Mouse (Mus musculus): ENCODE results near the gene Traf2.

Traf2 gene

DNA sequence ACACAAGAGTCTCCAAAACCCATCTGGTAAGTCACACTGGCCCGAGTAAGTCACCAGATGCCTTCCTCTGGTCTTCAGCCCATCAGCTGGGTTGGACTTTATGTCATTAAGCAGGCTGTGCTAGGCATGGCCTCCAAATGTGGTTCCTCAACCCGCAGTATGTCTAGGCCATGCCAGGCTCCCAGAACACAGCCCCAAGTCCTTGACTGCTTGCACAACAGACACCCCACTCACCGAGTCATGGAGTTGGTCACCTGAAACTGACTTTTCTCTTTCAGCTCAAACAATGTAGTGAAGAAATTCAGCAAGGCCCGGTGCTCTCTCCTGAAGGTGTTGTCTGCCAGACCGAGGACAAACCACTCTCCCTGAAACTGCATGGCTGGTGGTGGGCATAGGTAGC is 53.8 kb downstream of the Traf2 start:
- DNase-seq, result no peak

- no peak for DNase-seq
Observed at GRCm38 (mm10) chr2:25488671-25489068, 58.1 kb downstream of the Traf2 start.

DNA sequence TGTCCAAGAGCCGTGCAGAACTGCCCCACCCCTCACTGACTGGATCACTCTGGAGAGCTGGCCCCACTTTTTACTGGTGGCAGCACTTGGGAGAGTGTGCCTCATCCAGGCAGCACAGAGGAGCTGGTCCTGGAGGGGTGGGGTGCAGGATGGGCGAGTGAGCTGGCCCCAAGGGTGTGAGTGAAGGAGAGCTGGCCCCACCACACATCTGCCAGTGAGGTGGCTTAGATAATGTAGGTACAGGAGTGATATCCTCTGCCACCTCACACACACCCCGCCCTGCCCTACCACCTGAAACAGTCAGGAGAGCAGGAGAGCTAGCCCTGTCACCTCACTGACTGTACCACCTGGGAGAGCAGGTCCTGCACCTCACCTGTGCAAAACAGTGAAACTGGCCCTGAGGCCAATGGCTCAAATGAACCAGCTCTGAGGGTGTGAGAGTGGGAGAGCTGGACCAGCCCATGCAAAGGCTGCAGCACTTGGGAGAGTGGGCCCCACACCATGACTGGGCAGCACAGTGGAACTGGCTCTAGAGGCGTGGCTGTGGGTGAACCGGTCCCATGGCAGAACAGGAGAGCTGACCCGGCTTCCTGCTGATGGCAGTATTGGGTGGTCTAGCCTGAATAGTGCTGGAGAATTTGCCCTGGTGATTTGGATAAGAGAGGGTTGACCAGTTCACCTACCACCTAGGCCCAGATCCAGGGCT is 58.6 kb downstream of the Traf2 start:
- DNase-seq, result no peak

DNA sequence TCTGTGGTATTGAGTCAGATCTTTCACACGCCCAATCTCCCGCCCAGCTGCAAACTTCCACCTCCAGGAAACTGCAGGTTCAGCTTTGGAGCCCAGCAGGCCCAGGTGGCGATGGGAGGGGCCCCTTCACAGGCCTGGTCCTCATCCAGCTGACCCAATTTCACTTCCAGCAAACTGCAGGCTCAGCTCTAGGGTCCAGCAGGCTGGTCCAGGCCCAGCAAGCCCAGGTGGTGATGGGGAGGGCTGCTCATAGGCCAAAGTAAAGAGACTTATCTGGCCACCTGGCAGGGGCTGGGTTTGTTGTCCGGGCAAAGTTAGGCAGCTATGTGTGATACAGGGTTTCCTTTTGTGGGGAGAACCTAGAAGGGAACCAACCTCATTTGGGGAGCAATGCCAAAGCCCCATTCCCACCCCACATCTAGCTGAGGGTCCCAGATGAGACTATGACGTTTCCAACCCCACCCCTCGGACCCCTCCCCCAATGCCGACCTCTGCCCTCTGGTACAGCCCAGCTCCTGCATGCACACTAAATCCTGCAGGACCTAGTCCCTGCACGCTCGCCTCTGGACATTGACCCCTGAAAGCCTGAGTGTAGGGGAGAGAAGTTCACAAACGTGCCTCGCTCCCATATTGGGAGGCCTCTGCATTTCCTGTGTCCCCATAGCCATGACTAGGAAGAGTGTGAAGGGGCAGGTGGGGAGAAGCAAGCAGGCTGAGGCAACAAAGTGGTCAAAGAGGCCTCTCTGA is 61.7 kb downstream of the Traf2 start:
- DNase-seq, result peak; percentile 63 to 88

- peak; percentile 59 to 70 for DNase-seq
Observed at GRCm38 (mm10) chr2:25482969-25483368, 63.8 kb downstream of the Traf2 start.

DNA sequence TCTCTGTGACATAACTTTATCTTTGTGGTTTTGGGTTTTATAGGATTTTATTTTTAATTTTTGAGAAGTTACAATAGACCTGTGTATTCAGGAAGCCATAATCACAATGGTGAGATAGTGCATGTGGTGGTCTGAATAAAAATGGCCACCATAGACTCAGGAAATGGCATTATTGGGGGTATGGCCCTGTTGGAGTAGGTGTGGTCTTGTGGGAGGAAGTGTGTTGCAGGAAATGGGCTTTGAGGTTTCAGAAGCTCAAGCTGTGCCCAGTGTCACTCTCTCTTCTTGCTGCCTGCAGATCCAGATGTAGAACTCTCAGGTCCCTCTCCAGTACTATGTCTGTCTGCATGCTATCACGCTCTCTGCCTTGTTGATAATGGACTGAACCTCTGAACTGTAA is 66.2 kb downstream of the Traf2 start:
- no peak for DNase-seq

DNA sequence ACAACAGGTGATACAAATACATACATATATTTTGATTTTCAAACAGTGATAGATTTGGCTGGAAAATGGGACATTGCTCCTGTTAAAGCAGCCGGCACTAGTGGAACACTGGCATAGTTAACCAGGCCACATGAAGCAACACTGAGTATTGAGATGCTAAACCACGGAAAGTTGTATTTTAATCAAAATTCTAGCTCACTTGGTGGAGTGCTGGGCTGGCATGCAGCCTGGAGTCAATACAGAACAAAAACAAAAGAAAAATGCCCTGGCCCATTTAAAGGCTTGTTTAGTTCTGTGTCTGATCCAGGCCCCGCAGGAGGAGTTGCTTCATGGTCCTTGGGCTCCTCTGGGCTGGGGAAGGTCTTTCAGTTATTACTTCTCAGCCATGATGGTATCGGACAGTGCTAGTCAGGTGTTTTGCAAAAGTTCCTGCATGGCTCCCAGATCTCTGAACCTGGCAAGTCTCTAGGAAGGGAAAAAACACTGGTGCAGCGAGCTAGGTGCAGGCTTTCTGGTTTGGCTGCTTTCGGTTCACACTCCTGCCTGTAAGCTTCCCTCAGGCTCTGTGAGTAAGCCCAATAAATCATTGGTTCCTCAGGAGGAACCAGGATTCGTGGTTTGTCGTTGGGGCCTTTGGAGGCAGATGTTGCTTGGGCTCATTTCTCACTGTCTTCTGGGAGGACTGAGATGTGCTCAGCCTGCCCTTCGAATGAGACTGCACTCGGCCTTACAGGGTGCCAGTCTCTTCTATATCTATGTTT is 67.0 kb downstream of the Traf2 start:
- no peak for DNase-seq

- peak; percentile 43 to 85 for DNase-seq
Observed at GRCm38 (mm10) chr2:25477967-25478675, 68.6 kb downstream of the Traf2 start.

DNA sequence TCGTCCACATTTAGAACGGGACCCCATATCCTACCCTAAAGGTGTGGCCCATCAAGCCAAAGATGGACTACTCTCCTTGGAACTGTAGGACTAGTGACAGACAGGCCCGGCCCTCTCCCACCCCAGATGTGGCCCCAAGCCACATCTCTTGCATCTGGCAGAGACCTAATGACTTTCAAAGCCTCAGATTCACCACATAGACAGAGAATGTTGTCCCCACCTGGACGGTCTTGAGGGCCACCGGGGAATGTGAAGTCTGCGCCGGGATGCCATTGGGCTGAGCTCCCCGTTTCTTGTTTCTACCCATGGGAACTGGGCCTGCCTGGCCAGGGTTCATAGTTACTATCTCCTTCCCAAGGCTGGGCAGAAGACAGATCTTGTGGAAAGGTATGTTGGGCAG is 69.2 kb downstream of the Traf2 start:
- DNase-seq, result no peak

GRCm38 (mm10) chr2:25472550-25472949 is 74.2 kb downstream of the Traf2 start:
- no peak for DNase-seq

- no peak for DNase-seq
Observed at GRCm38 (mm10) chr2:25469969-25470368, 76.8 kb downstream of the Traf2 start, which contains the start of gene Ptgds. Gene Ptgds (minus strand): TSS chr2:25470046.

GRCm38 (mm10) chr2:25468962-25469915 is 77.5 kb downstream of the Traf2 start:
- peak; percentile 60 to 79 for DNase-seq
